Mouse (Mus musculus) lung, postnatal 4 days (tissue): ENCODE measurements at regions not wholly inside any gene's neighbourhood (a gene's known extent, or its start where the extent isn't known, plus 50 kb on each side); places are given as distances from the start of the nearest gene placed in this dataset.
A peak's percentile ranks its signal among the peaks of the same experiment; 100 is the strongest.
"Not testable (repeated sequence)": the region's sequence is repeated elsewhere in the genome, so short reads cannot be mapped to it uniquely, and the experiment has no call there.

Experiments used
- DNase-seq, 2 experiments: peaks; one replicate each; pipeline ENCODE4 v3.0.0; 2021

DNA sequence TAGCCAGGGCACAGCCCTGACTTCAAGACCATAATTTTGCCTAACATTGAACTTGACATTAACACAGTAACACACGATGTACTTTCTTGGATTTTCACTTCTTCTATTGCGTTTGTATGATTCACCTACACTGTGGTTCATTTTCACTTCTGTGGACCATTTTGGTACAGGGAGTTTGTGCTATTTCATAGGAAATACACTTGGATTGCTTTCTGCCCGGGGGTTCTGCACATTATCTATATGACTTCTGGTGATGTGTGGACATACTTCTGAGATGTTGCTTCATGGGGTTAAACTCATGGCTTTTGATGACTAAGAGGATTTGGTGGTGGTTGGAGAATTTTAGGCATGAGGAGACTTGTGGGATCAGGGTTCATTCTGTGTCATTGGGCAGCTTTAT is 640.4 kb upstream of the Gm19410 start:
- no peak for DNase-seq

DNA sequence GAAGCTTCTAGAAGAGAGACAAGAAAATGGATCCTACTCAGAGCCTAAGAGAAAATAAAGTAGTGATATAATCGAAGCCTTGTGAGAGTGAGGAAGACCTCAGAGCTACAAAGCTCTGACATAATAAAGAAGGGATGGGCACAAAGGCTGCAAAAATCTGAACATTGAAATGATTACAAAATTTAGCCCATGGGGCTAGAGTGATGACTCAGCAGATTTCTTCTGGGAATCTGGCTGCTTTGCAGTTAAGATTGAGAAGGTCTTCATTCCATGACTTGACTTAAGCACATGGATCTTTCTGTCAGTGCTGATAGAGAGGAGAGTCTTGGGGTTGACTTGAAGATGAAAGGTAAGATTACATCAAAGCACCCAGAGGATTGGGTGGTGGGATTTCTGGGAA is 633.3 kb upstream of the Gm19410 start:
- no peak for DNase-seq

GRCm38 (mm10) chr8:35135630-35136029 is 630.0 kb upstream of the Gm19410 start:
- DNase-seq: no peak

DNA sequence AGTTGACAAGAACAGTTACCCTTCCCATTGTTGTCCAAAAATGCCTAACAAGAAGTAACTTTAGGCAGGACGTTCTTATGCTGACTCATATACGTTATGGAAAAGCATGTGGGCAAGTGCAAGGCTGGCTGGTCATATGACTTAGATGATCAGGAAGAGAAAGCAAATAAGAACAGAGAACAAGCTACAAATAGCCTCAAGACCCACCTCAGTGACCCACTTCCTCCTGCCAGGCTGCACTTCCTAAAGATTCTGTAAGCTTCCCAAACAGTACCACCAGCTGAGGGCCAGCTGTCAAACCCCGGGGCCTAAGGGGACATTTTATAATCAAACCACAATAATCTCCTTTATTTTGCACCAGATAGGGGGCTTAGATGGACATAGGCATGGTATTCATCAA is 628.9 kb upstream of the Gm19410 start:
- no peak for DNase-seq

- DNase-seq: no peak
Observed at GRCm38 (mm10) chr8:35140775-35141174, 624.8 kb upstream of the Gm19410 start.

DNA sequence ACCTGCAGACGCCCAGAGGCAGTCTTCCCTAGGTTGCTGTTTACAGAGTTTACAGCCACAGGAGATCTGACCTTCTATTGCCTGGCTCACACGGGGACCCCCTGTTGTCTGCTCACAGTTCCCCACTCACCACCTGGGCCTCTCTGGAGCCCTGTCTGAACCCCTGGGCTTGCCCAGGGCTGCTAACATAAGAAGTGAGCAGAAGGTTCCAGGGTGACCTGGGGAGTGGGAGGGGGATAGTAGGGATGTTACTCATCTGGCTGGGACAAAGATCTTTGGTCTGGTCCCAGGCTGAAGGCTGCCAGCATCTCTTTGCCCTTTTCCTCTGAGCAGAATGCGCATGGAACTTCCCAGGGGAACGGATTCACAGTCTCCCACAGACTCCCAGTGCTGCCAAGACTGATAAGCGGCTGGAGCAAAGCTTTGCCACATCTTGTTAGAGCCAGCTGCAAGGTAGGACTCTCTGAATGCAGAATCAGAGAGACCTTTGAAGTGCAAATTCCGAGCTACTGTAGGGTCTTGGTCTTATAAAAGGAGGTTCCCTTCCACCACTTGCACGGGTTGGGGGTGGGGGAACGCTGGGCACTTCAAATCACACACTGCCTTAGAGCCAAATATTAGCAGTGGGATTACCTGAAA is 622.5 kb upstream of the Gm19410 start:
- DNase-seq: no peak

- no peak for DNase-seq
Observed at GRCm38 (mm10) chr8:35143684-35144083, 621.9 kb upstream of the Gm19410 start.

DNA sequence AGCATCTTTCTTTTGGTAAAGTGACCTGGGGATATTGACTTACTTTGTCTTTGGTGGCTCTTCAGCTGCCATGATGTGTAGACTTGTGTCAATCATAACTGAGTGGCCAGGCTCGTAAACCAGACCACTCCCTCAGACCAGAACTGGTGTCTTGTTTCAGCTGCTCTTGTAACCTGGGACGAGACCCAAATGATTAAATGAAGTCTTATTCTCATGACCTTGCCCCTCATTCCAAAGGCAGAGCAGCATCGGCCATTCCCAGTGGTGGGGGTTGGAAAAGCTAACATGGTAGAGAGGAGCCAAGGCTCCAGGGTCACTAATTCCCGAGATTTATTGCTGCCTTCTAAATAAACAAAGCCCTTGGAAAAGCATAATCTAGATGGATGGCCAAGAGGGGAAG is 621.2 kb upstream of the Gm19410 start:
- no peak for DNase-seq

- no peak for DNase-seq
Observed at GRCm38 (mm10) chr8:35147481-35147880, 618.1 kb upstream of the Gm19410 start.

- DNase-seq: no peak
Observed at GRCm38 (mm10) chr8:35147967-35148366, 617.6 kb upstream of the Gm19410 start.

DNA sequence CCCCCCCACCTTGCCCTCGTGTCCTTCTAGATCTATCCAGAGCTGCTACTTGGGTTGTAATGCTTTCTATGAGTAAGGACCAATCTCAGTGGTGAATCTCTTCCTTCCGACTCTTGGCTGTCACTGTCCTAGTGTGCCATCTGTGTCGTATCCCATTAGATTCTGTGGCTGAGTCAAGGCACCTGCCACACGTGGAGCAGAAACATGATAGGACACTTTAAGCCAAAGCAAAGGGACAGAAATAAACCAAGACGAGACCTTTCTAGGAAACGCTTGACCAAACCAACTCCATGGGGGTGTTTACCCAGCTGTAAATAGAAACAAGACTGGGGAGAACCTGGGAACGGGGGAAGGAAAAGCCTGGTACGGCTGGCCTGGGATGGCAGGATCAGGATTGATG is 613.0 kb upstream of the Gm19410 start:
- no peak for DNase-seq

GRCm38 (mm10) chr8:35156272-35156671 is 609.3 kb upstream of the Gm19410 start:
- DNase-seq: no peak

- DNase-seq: no peak
Observed at GRCm38 (mm10) chr8:35157711-35158110, 607.9 kb upstream of the Gm19410 start.

- peak; percentile 57 to 80 for DNase-seq
Observed at GRCm38 (mm10) chr8:35159329-35159728, 606.3 kb upstream of the Gm19410 start.

DNA sequence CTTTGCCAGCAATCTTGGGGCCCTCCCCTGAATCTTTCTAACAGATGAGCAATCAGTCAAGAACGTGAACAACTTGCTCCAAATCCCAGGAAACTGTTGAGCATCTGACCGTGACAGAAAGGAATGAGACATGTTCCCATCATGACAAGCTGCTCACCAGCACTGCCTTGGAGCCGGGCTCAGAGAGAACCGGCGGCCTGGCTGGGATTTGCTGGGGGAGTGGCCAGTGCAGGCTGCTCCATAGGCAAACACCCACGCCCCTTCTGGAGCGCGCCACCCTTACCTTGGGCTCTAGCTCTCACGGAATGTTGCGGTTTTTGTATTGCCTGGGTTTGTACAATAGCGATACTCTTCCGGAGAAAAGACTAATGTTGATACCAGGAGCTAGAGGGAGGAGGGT is 605.4 kb upstream of the Gm19410 start:
- peak in 1 of 2 experiments; percentile 26 for DNase-seq

- DNase-seq: not testable (repeated sequence)
Observed at GRCm38 (mm10) chr8:35162166-35162565, 603.4 kb upstream of the Gm19410 start.

GRCm38 (mm10) chr8:35166611-35167010 is 599.0 kb upstream of the Gm19410 start:
- DNase-seq: no peak

- no peak for DNase-seq
Observed at GRCm38 (mm10) chr8:35171536-35172310, 593.9 kb upstream of the Gm19410 start.

- DNase-seq: peak; percentile 24 to 58
Observed at GRCm38 (mm10) chr8:35177314-35177713, 588.3 kb upstream of the Gm19410 start.

DNA sequence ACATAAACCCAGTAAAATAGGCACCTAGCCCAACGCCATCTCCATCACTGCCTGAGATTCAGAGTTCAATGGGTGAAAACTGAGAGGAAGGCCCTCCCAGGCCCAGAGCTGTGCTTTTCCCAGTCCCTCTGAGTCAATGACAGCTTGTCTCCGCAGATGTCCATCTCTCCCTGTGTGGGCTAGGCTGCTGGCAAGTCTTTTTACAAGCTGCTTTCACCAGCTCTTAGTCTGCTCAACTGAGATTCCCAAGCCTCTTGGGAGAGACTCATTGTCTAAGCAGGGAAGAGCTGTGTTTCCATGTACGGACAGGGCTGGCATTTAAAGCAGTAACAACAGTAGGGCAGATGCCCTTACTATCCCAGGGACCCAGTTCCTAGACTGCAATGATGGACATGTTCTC is 585.5 kb upstream of the Gm19410 start:
- no peak for DNase-seq

DNA sequence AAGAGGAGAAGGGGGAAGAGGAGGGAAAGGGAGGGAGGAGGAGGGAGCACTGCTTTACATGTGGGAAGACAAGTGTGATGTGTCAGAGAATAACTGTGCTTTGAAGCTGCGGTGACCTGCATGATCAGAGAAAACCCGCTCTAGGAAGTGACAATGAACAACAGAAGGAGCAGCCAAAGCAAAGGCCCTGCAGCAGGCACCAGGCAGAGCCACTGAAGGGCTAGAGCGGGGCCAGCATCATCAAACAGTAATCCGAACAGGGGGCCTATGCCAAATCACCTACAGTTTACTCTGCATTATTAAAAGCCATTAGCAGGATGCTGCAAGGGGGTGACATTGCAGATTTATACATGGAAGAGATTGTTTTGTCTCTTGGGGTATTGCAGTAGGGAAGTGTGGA is 583.4 kb upstream of the Gm19410 start:
- DNase-seq: no peak

DNA sequence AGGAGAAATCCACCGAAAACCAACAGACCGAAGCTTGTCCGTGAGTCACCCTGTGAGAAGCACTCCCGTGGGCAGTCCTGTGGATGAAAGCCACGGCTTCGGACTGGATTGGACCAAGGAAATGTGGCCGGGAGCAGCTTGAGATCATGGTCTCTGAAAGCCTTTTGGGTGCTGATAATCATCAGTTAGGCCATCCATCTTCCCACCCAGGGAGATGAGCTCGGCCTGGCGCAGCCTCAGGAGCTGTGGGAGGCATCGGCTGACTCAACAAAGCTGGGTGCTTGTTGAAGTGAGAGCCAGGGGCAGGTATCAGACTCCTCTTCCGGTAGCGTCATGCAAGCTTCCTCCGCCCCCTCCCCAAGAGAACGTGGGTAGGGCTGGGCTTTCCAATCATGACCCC is 582.2 kb upstream of the Gm19410 start:
- DNase-seq: no peak

DNA sequence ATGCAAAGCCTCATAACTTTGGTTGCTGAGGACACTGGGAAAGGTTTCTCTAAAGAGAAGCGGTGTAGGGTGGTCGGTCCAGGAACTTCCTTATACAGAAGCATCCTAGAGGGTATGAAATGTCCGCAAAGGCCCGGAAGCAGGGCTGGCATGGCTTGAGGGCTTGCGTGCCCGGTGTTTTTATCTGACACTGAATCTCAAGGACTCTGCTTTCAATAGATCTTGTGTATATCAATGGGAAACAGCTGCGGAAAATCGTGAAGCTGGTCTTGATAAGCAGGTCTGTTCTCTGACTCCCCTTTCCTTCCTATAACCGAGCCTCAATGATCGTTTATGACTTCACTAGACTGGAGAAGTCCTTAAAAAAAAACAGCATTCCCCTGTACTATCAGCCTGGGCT is 580.4 kb upstream of the Gm19410 start:
- DNase-seq: peak in 1 of 2 experiments; percentile 33

GRCm38 (mm10) chr8:35188531-35188930 is 577.1 kb upstream of the Gm19410 start:
- DNase-seq: no peak

DNA sequence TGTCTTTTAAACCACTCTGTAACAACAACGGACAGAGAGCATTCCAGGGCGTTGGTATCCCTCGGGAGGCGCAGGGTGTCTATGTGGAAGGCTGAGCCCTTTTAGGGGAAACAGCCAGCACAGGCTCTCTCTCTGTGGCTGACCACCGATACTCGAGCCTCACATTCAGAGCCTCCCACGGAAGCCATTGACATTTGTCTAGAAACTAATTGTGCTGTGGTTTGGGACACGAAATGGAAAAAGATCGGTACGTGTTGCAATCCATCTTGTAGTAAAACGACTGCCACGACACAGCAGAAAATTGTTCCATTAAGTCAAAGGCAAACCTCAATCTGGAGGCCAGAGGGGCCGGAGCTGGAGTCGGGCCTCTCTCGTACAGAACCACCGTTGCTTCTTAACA is 575.9 kb upstream of the Gm19410 start:
- DNase-seq: no peak
